Mouse (Mus musculus): ENCODE data around the gene Prx. TPM values are rescaled to one million over a fixed set of nuclear protein-coding genes. Genes with fewer than 3 reads are reported as not detected.
A peak's percentile ranks its signal among the peaks of the same experiment; 100 is the strongest.

Gene Prx
- polyA plus RNA-seq, 1 experiment from 2014 or later, result 5.8 TPM

DNA sequence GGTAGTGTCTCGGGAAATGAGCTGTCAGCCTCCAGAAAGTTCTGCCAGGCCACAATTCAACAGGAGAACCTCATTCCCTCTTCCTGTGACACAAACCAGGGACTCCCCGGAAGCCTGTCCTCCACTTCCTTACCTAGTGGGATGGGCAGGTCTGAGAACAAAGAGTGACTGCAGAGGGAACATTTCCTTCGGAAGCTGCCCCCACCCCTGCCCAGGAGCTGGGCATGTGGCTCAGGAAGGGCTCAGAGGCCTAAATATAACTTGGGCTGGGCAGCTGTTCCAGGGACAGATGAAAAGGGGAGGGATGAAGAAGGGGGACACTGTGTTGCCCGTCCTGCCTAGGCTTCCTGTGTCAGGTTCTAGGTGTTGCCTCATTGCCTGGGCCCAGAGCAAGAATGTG is 2.5 kb downstream of the Prx start:
- no peak overlapping the region for H3K4me3 ChIP-seq
- WGBS, result 57% methylated on average over 4 of the region's 4 CpGs
- no peaks in the 10 kb centered on the region for H3K27me3 ChIP-seq
- no peaks in the 10 kb centered on the region for H3K9me3 ChIP-seq
- no peaks in the 10 kb centered on the region for H3K36me3 ChIP-seq
- peaks cover 18% of the 10 kb centered on the region for H3K4me1 ChIP-seq
- no peak overlapping the region for H3K9ac ChIP-seq
- no peak overlapping the region for H3K27ac ChIP-seq
- no peak for ATAC-seq (ENCODE audit: insufficient number of reproducible peaks, insufficient read depth, low FRiP score, low TSS enrichment, low read depth)
- H3K4me2 ChIP-seq, result no peak overlapping the region

DNA sequence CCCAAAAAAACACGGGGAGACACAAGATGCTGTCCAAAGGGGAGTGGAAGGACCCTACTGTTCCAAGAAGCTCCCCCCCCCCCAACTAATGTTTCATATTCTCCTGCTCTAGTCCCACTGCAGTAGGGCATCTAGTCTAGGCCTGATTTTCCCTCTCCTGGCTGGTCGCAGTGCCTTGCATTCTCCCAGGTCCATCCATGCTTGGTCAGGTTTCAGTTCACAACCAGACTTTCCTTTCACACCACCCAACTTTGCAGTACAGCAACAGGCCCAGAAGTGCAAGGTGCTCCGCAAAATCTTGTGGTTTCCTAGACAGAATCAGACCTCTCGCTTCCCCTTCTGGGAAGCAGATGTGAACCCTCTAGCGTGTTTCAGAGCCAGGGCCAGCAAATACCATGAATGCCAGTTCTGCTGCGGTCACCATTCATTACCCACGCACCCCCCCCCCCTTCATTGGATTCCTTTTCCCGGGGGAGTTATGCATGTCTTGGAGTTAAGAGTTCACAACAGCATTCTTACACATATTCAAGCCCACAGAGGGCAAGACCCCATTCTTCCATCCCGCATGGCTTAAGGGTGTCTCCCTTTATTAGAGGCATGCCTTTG is 7.7 kb downstream of the Prx start:
- no peaks in the 10 kb centered on the region for H3K9me3 ChIP-seq
- WGBS, result 24% methylated on average over 9 of the region's 9 CpGs
- H3K4me2 ChIP-seq, result peak overlapping the region; percentile 65
- H3K4me1 ChIP-seq, result peaks cover 18% of the 10 kb centered on the region
- peak overlapping the region; percentile 100 for H3K27ac ChIP-seq
- peak overlapping the region; percentile 57 for H3K4me3 ChIP-seq
- no peak for ATAC-seq (ENCODE audit: insufficient number of reproducible peaks, insufficient read depth, low FRiP score, low TSS enrichment, low read depth)
- no peaks in the 10 kb centered on the region for H3K36me3 ChIP-seq
- no peaks in the 10 kb centered on the region for H3K27me3 ChIP-seq
- H3K9ac ChIP-seq, result 0 out of 2 replicates have a peak overlapping the region, but pooled peaks have one; percentile 36

DNA sequence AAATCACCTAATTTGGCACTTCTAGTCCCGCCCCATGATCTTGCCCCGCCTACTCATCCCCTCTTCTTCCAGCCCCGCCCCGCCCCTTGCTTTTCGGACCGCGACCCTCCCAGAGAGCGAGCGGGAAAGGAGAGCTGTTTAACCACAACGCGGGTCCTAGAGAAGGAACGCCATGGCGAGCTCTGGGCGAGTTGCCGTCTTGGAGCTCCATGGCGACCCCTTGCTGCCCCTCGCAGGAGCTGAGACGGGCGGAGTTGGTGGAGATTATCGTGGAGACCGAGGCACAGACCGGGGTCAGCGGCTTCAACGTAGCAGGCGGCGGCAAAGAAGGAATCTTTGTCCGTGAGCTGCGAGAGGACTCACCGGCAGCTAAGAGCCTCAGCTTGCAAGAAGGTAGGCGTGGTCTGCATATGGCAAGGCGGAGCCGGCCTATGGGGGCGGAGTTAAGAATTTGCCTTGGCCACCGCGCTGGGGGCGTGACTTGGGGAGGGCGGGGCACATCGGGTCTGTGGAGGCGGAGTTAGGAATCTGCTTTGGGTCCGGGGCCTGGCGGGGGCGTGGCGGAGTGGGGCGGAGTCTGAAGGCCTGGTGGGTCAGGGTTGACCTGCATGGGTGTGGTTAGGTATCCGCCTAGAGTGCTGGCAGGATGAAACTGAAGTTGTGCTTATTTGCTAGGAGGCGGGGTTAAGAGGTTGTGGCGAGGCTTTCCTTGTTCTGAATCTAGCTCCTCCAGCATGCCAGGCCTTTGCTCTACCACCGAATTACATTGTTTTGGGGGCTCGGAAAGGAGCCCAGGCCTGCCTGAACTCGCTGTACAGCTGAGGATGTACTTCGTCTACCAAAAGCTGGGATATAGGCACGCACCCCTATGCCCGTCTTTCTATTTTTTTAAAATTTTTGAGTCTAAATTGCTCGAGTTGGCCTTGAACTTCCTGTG is 8.9 kb downstream of the Prx start:
- Histone ChIP-seq H3K9me3 (no peaks in the 10 kb centered on the region), H3K4me2 (peak overlapping the region; percentile 65), H3K27ac (peak overlapping the region; percentile 100), H3K4me3 (peak overlapping the region; percentile 57), H3K27me3 (no peaks in the 10 kb centered on the region), H3K36me3 (no peaks in the 10 kb centered on the region), H3K9ac (peak overlapping the region; percentile 82), H3K4me1 (peaks cover 18% of the 10 kb centered on the region)
- peak; percentile 89 for ATAC-seq (ENCODE audit: insufficient number of reproducible peaks, insufficient read depth, low FRiP score, low TSS enrichment, low read depth)
- under 1% methylated on average over 54 of the region's 54 CpGs for WGBS

GRCm38 (mm10) chr7:27508648-27509005 is 9.5 kb downstream of the Prx start:
- WGBS, result 17% methylated on average over 6 of the region's 6 CpGs
- peak overlapping the region; percentile 57 for H3K4me3 ChIP-seq
- H3K27ac ChIP-seq, result peak overlapping the region; percentile 100
- peak overlapping the region; percentile 65 for H3K4me2 ChIP-seq
- peak overlapping the region; percentile 51; the same call in 1 of the 2 replicates for H3K9ac ChIP-seq
- H3K9me3 ChIP-seq, result no peaks in the 10 kb centered on the region
- no peaks in the 10 kb centered on the region for H3K27me3 ChIP-seq
- peaks cover 18% of the 10 kb centered on the region for H3K4me1 ChIP-seq
- no peaks in the 10 kb centered on the region for H3K36me3 ChIP-seq
- ATAC-seq (ENCODE audit: insufficient number of reproducible peaks, insufficient read depth, low FRiP score, low TSS enrichment, low read depth), result 0 out of 2 replicates have a peak, but pooled peaks have one; percentile 33

DNA sequence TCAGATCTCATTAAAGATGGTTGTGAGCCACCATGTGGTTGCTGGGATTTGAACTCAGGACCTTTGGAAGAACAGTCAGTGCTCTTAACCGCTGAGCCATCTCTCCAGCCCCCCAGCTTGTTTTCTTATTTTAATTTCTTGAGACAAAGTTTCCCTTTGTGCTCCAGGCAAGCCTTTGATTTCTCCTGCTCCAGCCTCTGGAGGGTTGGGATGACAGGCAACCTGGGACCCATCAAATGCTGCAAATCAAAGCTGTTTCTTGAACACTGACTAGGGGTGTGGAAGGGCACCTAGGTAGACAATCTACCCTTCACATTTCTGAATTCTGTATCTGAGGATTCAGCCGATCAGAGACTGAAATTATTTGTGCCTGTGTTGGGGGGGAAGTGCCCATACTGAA is 11.7 kb downstream of the Prx start:
- peaks cover under 1% of the 10 kb centered on the region; the same call in 1 of the 2 replicates for H3K36me3 ChIP-seq
- H3K4me1 ChIP-seq, result peaks cover 18% of the 10 kb centered on the region
- H3K9me3 ChIP-seq, result no peaks in the 10 kb centered on the region
- H3K27ac ChIP-seq, result no peak overlapping the region
- ATAC-seq (ENCODE audit: insufficient number of reproducible peaks, insufficient read depth, low FRiP score, low TSS enrichment, low read depth), result no peak
- no peak overlapping the region for H3K4me2 ChIP-seq
- no peak overlapping the region for H3K9ac ChIP-seq
- WGBS, result 85% methylated on average over 2 of the region's 2 CpGs
- H3K27me3 ChIP-seq, result no peaks in the 10 kb centered on the region
- H3K4me3 ChIP-seq, result no peak overlapping the region

- H3K4me1 ChIP-seq, result no peaks in the 10 kb centered on the region
- H3K36me3 ChIP-seq, result peaks cover 38% of the 10 kb centered on the region
- WGBS, result 78% methylated on average over 9 of the region's 9 CpGs
- H3K4me3 ChIP-seq, result no peak overlapping the region
- H3K9ac ChIP-seq, result no peak overlapping the region
- ATAC-seq (ENCODE audit: insufficient number of reproducible peaks, insufficient read depth, low FRiP score, low TSS enrichment, low read depth), result no peak
- no peak overlapping the region for H3K27ac ChIP-seq
- no peak overlapping the region for H3K4me2 ChIP-seq
- peaks cover 4% of the 10 kb centered on the region; the same call in 1 of the 2 replicates for H3K9me3 ChIP-seq
- H3K27me3 ChIP-seq, result no peaks in the 10 kb centered on the region
These were observed 15.8 kb downstream of the Prx start for GRCm38 (mm10) chr7:27514961-27515360.

- H3K4me2 ChIP-seq, result no peak overlapping the region
- WGBS, result 83% methylated on average over 9 of the region's 9 CpGs
- peaks cover 4% of the 10 kb centered on the region; the same call in 1 of the 2 replicates for H3K9me3 ChIP-seq
- ATAC-seq (ENCODE audit: insufficient number of reproducible peaks, insufficient read depth, low FRiP score, low TSS enrichment, low read depth), result no peak
- no peaks in the 10 kb centered on the region for H3K27me3 ChIP-seq
- H3K4me1 ChIP-seq, result no peaks in the 10 kb centered on the region
- no peak overlapping the region for H3K9ac ChIP-seq
- H3K36me3 ChIP-seq, result peaks cover 42% of the 10 kb centered on the region
- H3K27ac ChIP-seq, result no peak overlapping the region
- H3K4me3 ChIP-seq, result no peak overlapping the region
These were observed 19.2 kb downstream of the Prx start for GRCm38 (mm10) chr7:27518314-27518713.

- Histone ChIP-seq H3K36me3 (peaks cover 46% of the 10 kb centered on the region), H3K4me1 (no peaks in the 10 kb centered on the region), H3K9ac (no peak overlapping the region), H3K9me3 (peaks cover 4% of the 10 kb centered on the region; the same call in 1 of the 2 replicates), H3K27me3 (no peaks in the 10 kb centered on the region), H3K27ac (no peak overlapping the region), H3K4me2 (no peak overlapping the region), H3K4me3 (no peak overlapping the region)
- no peak for ATAC-seq (ENCODE audit: insufficient number of reproducible peaks, insufficient read depth, low FRiP score, low TSS enrichment, low read depth)
These were observed 21.0 kb downstream of the Prx start for GRCm38 (mm10) chr7:27520104-27520503.

GRCm38 (mm10) chr7:27520599-27520998 is 21.5 kb downstream of the Prx start:
- no peak for ATAC-seq (ENCODE audit: insufficient number of reproducible peaks, insufficient read depth, low FRiP score, low TSS enrichment, low read depth)
- no peak overlapping the region for H3K9ac ChIP-seq
- WGBS, result 68% methylated on average over 1 of the region's 1 CpGs
- H3K4me2 ChIP-seq, result no peak overlapping the region
- peaks cover 4% of the 10 kb centered on the region; the same call in 1 of the 2 replicates for H3K9me3 ChIP-seq
- no peak overlapping the region for H3K27ac ChIP-seq
- H3K27me3 ChIP-seq, result no peaks in the 10 kb centered on the region
- no peaks in the 10 kb centered on the region for H3K4me1 ChIP-seq
- H3K36me3 ChIP-seq, result peaks cover 46% of the 10 kb centered on the region
- H3K4me3 ChIP-seq, result no peak overlapping the region

DNA sequence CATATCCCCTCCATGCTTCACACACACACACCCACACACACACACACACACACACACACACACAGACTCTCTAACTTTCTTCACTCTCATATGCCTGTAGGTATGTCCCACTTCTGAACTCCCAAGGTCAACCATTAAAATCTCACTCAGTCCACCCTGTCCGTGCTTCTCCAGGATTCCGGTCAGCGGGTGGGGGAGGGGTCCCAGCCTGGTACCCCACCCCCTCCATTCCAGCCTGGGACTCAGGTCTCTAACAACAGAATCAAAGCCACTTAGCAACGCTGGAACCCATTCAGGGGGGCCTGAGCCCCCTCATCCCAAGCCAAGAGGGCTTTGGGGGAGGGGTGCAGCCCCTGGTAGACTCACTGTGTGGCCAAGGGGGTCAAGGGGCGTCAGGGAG is 23.8 kb downstream of the Prx start, which contains the start of gene Hipk4:
Hipk4 (plus strand) TSS at position 301 of the 400 bp plus-strand sequence.
- Histone ChIP-seq H3K27me3 (no peaks in the 10 kb centered on the region), H3K4me2 (no peak within 1 kb of the TSS), H3K4me1 (0 out of 2 replicates have a peak, but pooled peaks cover 4% of the 10 kb centered on the region), H3K27ac (no peak within 1 kb of the TSS), H3K36me3 (peaks cover 26% of the 10 kb centered on the region), H3K4me3 (no peak within 1 kb of the TSS), H3K9me3 (peaks cover 4% of the 10 kb centered on the region; the same call in 1 of the 2 replicates), H3K9ac (no peak within 1 kb of the TSS)
- no peak for ATAC-seq (ENCODE audit: insufficient number of reproducible peaks, insufficient read depth, low FRiP score, low TSS enrichment, low read depth)
- 58% methylated on average over 5 of the region's 5 CpGs for WGBS

DNA sequence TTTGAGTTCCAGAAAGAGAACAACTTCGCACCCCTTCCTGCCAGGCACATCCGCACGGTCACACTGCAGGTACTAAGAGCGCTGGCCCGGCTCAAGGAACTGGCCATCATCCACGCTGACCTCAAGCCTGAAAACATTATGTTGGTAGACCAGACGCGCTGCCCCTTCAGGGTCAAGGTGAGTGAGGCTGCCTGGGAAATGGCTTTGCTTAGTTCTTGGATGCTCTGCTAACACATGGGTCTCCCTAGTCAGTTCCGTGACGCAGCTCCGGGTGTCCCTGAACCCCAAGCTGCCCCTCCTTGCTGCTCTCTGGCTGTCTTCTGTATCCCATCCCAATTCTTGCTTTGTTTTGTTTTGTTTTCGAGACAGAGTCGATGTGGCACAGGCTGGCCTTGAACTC is 24.7 kb downstream of the Prx start:
- Histone ChIP-seq H3K4me1 (0 out of 2 replicates have a peak, but pooled peaks cover 4% of the 10 kb centered on the region), H3K9me3 (peaks cover 4% of the 10 kb centered on the region; the same call in 1 of the 2 replicates), H3K27me3 (no peaks in the 10 kb centered on the region), H3K27ac (no peak overlapping the region), H3K4me3 (no peak overlapping the region), H3K36me3 (peaks cover 21% of the 10 kb centered on the region), H3K9ac (no peak overlapping the region), H3K4me2 (no peak overlapping the region)
- WGBS, result 93% methylated on average over 13 of the region's 13 CpGs
- ATAC-seq (ENCODE audit: insufficient number of reproducible peaks, insufficient read depth, low FRiP score, low TSS enrichment, low read depth), result no peak

Data from embryonic facial prominence, embryonic 13.5 days (tissue).